Mouse (Mus musculus) testis, adult 2 months (tissue): ENCODE results near the gene Rgs6.

ENCODE experiments used
- CTCF ChIP-seq: fragments of 200-500 bp; IDR thresholded peaks from 2 replicates; pipeline ENCODE4 v1.5.1; 2012; ENCODE audit warnings: low read depth, mild to moderate bottlenecking, inconsistent platforms, low read length, moderate library complexity; ENCODE audit not compliant: control insufficient read depth, insufficient read depth, insufficient replicate concordance
- POLR2A ChIP-seq: fragments of 200-500 bp; IDR thresholded peaks from 2 replicates; pipeline ENCODE4 v1.6.1; 2012; ENCODE audit warnings: low read depth, mild to moderate bottlenecking, inconsistent platforms, low read length, moderate library complexity; ENCODE audit not compliant: control insufficient read depth

DNA sequence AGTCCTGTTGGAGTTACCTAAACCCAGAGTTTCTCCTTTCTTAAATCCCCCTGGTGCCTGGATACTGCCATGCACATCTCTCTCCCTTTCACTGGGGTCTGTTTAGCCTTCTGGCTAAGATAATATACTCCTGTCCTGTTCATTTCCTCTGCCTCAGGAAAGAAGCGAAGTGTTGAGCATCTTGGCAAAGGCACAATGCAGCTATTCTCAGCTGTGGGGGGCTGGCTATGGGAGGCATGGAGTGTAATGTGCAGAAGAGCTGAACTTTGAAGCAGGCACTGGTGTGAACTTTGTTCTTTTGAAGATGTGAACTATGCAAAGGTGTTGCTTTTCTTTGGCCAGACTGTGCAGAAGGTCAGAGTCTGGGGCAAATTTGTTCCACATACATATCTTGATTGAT, 169.3 kb downstream of the Rgs6 start:
- TF ChIP-seq POLR2A (no peak), CTCF (no peak)
